Mouse (Mus musculus) monocyte, adult 2 months (primary cell): ENCODE results near the gene Gm10188.

Experiments
- DNase-seq, 2 experiments: peaks; one replicate each; pipeline ENCODE4 v3.0.0; 2022; ENCODE audit warnings: low spot score in 2 of 2, low read depth in 1 of 2

The Gm10188 gene

GRCm38 (mm10) chr1:132229667-132230066, at the start of gene Gm10188:
Gene Gm10188 (minus strand): TSS chr1:132229767.
- no peak for DNase-seq

- DNase-seq, result no peak
Measured at GRCm38 (mm10) chr1:132277124-132277523, 47.6 kb upstream of the Gm10188 start.

GRCm38 (mm10) chr1:132276694-132277093, 47.1 kb upstream of the Gm10188 start:
- no peak for DNase-seq

- no peak for DNase-seq
Measured at GRCm38 (mm10) chr1:132271237-132271636, 41.7 kb upstream of the Gm10188 start.

- DNase-seq, result no peak
Measured at GRCm38 (mm10) chr1:132268418-132269060, 39.0 kb upstream of the Gm10188 start.

GRCm38 (mm10) chr1:132267959-132268358, 38.4 kb upstream of the Gm10188 start:
- DNase-seq, result no peak

GRCm38 (mm10) chr1:132266791-132267557, 37.4 kb upstream of the Gm10188 start:
- no peak for DNase-seq

- DNase-seq, result no peak
Measured at GRCm38 (mm10) chr1:132265936-132266335, 36.4 kb upstream of the Gm10188 start.

GRCm38 (mm10) chr1:132265211-132265859, 35.8 kb upstream of the Gm10188 start:
- DNase-seq, result no peak

- no peak for DNase-seq
Measured at GRCm38 (mm10) chr1:132264577-132264976, 35.0 kb upstream of the Gm10188 start.

GRCm38 (mm10) chr1:132263618-132264017, 34.1 kb upstream of the Gm10188 start:
- no peak for DNase-seq

GRCm38 (mm10) chr1:132261058-132261457, 31.5 kb upstream of the Gm10188 start:
- DNase-seq, result no peak

GRCm38 (mm10) chr1:132260331-132260730, 30.8 kb upstream of the Gm10188 start:
- no peak for DNase-seq

- no peak for DNase-seq
Measured at GRCm38 (mm10) chr1:132254467-132254866, 24.9 kb upstream of the Gm10188 start.

- DNase-seq, result no peak
Measured at GRCm38 (mm10) chr1:132246641-132247040, 17.1 kb upstream of the Gm10188 start.

GRCm38 (mm10) chr1:132246137-132246536, 16.6 kb upstream of the Gm10188 start:
- DNase-seq, result peak in 1 of 2 experiments; percentile 6

- DNase-seq, result no peak
Measured at GRCm38 (mm10) chr1:132245010-132245409, 15.4 kb upstream of the Gm10188 start.

GRCm38 (mm10) chr1:132237585-132238159, 8.1 kb upstream of the Gm10188 start:
- DNase-seq, result peak in 1 of 2 experiments; percentile 5

- DNase-seq, result no peak
Measured at GRCm38 (mm10) chr1:132234757-132235273, 5.2 kb upstream of the Gm10188 start.

GRCm38 (mm10) chr1:132233566-132233965, 4.0 kb upstream of the Gm10188 start:
- no peak for DNase-seq

GRCm38 (mm10) chr1:132231470-132232274, 2.1 kb upstream of the Gm10188 start:
- DNase-seq, result no peak
